ENCODE assay signal across 8 mouse cellular contexts in genomic region chr8:119574437-119575365, GRCm38 (mm10). TPM values are rescaled to one million over a fixed set of nuclear protein-coding genes. Genes with fewer than 3 reads are reported as not detected.
DNase-seq lines count a peak whose midpoint lies in the region; ATAC-seq and TF ChIP-seq lines count a peak whose summit lies in the region.

TSS of gene Hsdl1 (minus strand) at chr8:119575183.
TSS of gene Dnaaf1 (plus strand) at chr8:119575235.

- DNase-seq in B cell, adult 2 months = peak; percentile 97
- DNase-seq in brain, adult 2 months (ENCODE audit: low read depth, low spot score) = peak; percentile 93
- DNase-seq in heart, embryonic 10.5 days (ENCODE audit: low spot score) = peak; percentile 96
- DNase-seq in liver = peak; percentile 97
- DNase-seq in monocyte, adult 2 months (ENCODE audit: low read depth in 1 of 2, low spot score in 2 of 2) = peak; percentile 79 to 92
- DNase-seq in spleen, postnatal 14 days (ENCODE audit: low spot score in 2 of 2) = peak; percentile 96 to 98

- H3K4me3 ChIP-seq in embryonic fibroblast, embryonic 13.5 days (ENCODE audit: insufficient read depth, low read length) = peak within 1 kb of the TSS; percentile 81
- peak within 1 kb of the TSS; percentile 93 for H3K4me3 ChIP-seq in heart, embryonic 10.5 days
- H3K4me3 ChIP-seq in kidney, embryonic 15.5 days (replicated peaks) = peak within 1 kb of the TSS; percentile 87

- no peaks in the 10 kb centered on the region for H3K9me3 ChIP-seq in heart, embryonic 10.5 days
- no peaks in the 10 kb centered on the region for H3K9me3 ChIP-seq in kidney, embryonic 15.5 days (replicated peaks)

- peak within 1 kb of the TSS; percentile 66 for H3K9ac ChIP-seq in kidney, embryonic 15.5 days

- no peaks in the 10 kb centered on the region for H3K4me1 ChIP-seq in embryonic fibroblast, embryonic 13.5 days (ENCODE audit: control insufficient read depth, insufficient read depth, low read length)
- H3K4me1 ChIP-seq in heart, embryonic 10.5 days = peaks cover 53% of the 10 kb centered on the region
- H3K4me1 ChIP-seq in kidney, embryonic 15.5 days = peaks cover 21% of the 10 kb centered on the region

- TF ChIP-seq CTCF in embryonic fibroblast, embryonic 13.5 days (IDR thresholded peaks at IDR 0.05; ENCODE audit: borderline replicate concordance, insufficient read depth, low read length) = no peak

- H3K27me3 ChIP-seq in heart, embryonic 10.5 days (ENCODE audit: insufficient read depth, poor library complexity, severe bottlenecking) = peaks cover 30% of the 10 kb centered on the region
- peaks cover 37% of the 10 kb centered on the region for H3K27me3 ChIP-seq in kidney, embryonic 15.5 days

- peak; percentile 92 for ATAC-seq in kidney, embryonic 15.5 days (replicated peaks; ENCODE audit: low FRiP score)

- TF ChIP-seq POLR2A in embryonic fibroblast, embryonic 13.5 days (IDR thresholded peaks at IDR 0.05; ENCODE audit: low read depth, low read length) = peak; percentile 63

- peak within 1 kb of the TSS; percentile 96 for H3K4me2 ChIP-seq in kidney, embryonic 15.5 days

- no peak within 1 kb of the TSS for H3K27ac ChIP-seq in embryonic fibroblast, embryonic 13.5 days (ENCODE audit: insufficient read depth, low read length)
- peak within 1 kb of the TSS; percentile 93 for H3K27ac ChIP-seq in heart, embryonic 10.5 days
- peak within 1 kb of the TSS; percentile 59 for H3K27ac ChIP-seq in kidney, embryonic 15.5 days

- no peaks in the 10 kb centered on the region for H3K36me3 ChIP-seq in heart, embryonic 10.5 days
- H3K36me3 ChIP-seq in kidney, embryonic 15.5 days = no peaks in the 10 kb centered on the region

- WGBS in heart, embryonic 10.5 days = under 1% methylated on average over 94 of the region's 97 CpGs
- WGBS in kidney, embryonic 15.5 days = under 1% methylated on average over 96 of the region's 97 CpGs

RNA-seq across cellular contexts. Expression of gene Hsdl1, which starts in this region (rescaled TPM):
- 7.3 and 7.5 TPM in 2 replicates for polyA plus RNA-seq in embryonic fibroblast, embryonic 13.5 days (2011; ENCODE audit: insufficient read length, low read depth, missing spikeins)
- polyA plus RNA-seq in heart, embryonic 10.5 days (2016; fragmentation: Nextera tagmentation; extraction: Ambion mirVana) = 35.3 and 47.9 TPM in 2 replicates
- polyA plus RNA-seq in kidney, embryonic 15.5 days (2015; fragmentation: Nextera tagmentation; extraction: Ambion mirVana) = 31.3 and 32.5 TPM in 2 replicates

RNA-seq across cellular contexts. Expression of gene Dnaaf1, which starts in this region (rescaled TPM):
- polyA plus RNA-seq in embryonic fibroblast, embryonic 13.5 days (2011; ENCODE audit: insufficient read length, low read depth, missing spikeins) = not detected in 2 replicates
- polyA plus RNA-seq in heart, embryonic 10.5 days (2016; fragmentation: Nextera tagmentation; extraction: Ambion mirVana) = 0.11 and 0.31 TPM in 2 replicates
- polyA plus RNA-seq in kidney, embryonic 15.5 days (2015; fragmentation: Nextera tagmentation; extraction: Ambion mirVana) = 0.23 and 0.28 TPM in 2 replicates
